Mouse (Mus musculus) large intestine, adult 2 months (tissue): ENCODE data around the gene Sesn3. TPM values are rescaled to one million over a fixed set of nuclear protein-coding genes. Genes with fewer than 3 reads are reported as not detected.

Source experiments
- DNase-seq: peaks from one replicate; pipeline ENCODE4 v3.0.0-alpha.2; 2012; ENCODE audit warnings: low read depth, low spot score
- WGBS: fragments of 180-500 bp; shearing (Covaris S2); methylation state at CpG from one replicate; pipeline ENCODE4 v1.1.7; 2018; 5-methylcytosine and 5-hydroxymethylcytosine counted together
- polyA plus RNA-seq: library from polyadenylated mRNA; depleted of rRNA; stranded (reverse); fragments of >200 nt; gene quantifications from 2 replicates; pipeline ENCODE4 v1.2.3, GENCODE M21; 2012; rRNA removed

The Sesn3 gene
- polyA plus RNA-seq, 1 experiment = 3.2 TPM

- WGBS = 79% methylated on average over 5 of the region's 5 CpGs
- DNase-seq = no peak
These were observed 107.5 kb downstream of the Sesn3 start for GRCm38 (mm10) chr9:14382256-14382791.

Other genes with a start within 250 kb of the Sesn3 start
- 43.6 and 64.7 TPM in 2 replicates for gene Endod1, start 106.4 kb downstream of the Sesn3 start, polyA plus RNA-seq
- gene Kdm4d, start 225.4 kb downstream of the Sesn3 start, polyA plus RNA-seq = not detected in 2 replicates
- gene Cwc15, start 225.6 kb downstream of the Sesn3 start, polyA plus RNA-seq = 15.3 and 18.9 TPM in 2 replicates